Mouse (Mus musculus) MEL (cell line): Measurements from ENCODE around the gene Bin2. TPM values are rescaled to one million over a fixed set of nuclear protein-coding genes. Genes with fewer than 3 reads are reported as not detected.

ENCODE experiments used
- DNase-seq: peaks from one replicate; pipeline ENCODE4 v3.0.0; 2011; ENCODE audit warnings: low read depth, low spot score
- H3K27ac ChIP-seq: 2 replicates; pipeline ENCODE4 v1.5.1; 2012; ENCODE audit warnings: low read depth, mild to moderate bottlenecking, control low read depth, low read length, moderate library complexity; ENCODE audit not compliant: control insufficient read depth
- H3K27me3 ChIP-seq, 2 experiments: fragments of 150-350 bp in 1 of 2; sonication (generic) in 1 of 2; 2 replicates each; pipeline ENCODE4 v1.6.1; 2012; ENCODE audit warnings: low read length in 2 of 2, mild to moderate bottlenecking in 2 of 2, improper control_type of control experiment in 1 of 2, moderate library complexity in 1 of 2; ENCODE audit not compliant: insufficient read depth in 2 of 2, control insufficient read depth in 1 of 2
- H3K36me3 ChIP-seq, 2 experiments: 2 replicates each; pipeline ENCODE4 v1.6.1; 2012 to 2014; ENCODE audit warnings: low read length in 2 of 2, improper control_type of control experiment in 1 of 2, inconsistent platforms in 1 of 2, mild to moderate bottlenecking in 1 of 2; ENCODE audit not compliant: insufficient read depth in 2 of 2, control insufficient read depth in 1 of 2
- H3K4me1 ChIP-seq, 2 experiments: fragments of 150-350 bp in 1 of 2; sonication (generic) in 1 of 2; 2 replicates each; pipeline ENCODE4 v1.6.1; 2012; ENCODE audit warnings: low read length in 2 of 2, improper control_type of control experiment in 1 of 2, mild to moderate bottlenecking in 1 of 2; ENCODE audit not compliant: insufficient read depth in 2 of 2, control insufficient read depth in 1 of 2
- H3K4me3 ChIP-seq, 2 experiments: fragments of 150-350 bp in 1 of 2; sonication (generic) in 1 of 2; 2 replicates each; pipeline ENCODE4 v1.5.1; 2012; ENCODE audit warnings: low read depth in 2 of 2, low read length in 2 of 2, mild to moderate bottlenecking in 2 of 2, moderate library complexity in 2 of 2, control low read depth in 1 of 2, improper control_type of control experiment in 1 of 2; ENCODE audit not compliant: control insufficient read depth in 1 of 2, insufficient read depth in 1 of 2
- H3K79me2 ChIP-seq: 2 replicates; pipeline ENCODE4 v1.6.1; 2012; ENCODE audit warnings: mild to moderate bottlenecking, low read length, moderate library complexity; ENCODE audit not compliant: control insufficient read depth, poor library complexity, insufficient read depth
- H3K9ac ChIP-seq: 2 replicates; pipeline ENCODE4 v1.6.1; 2012; ENCODE audit warnings: low read depth, mild to moderate bottlenecking, control low read depth, low read length, moderate library complexity; ENCODE audit not compliant: control insufficient read depth, poor library complexity, severe bottlenecking
- H3K9me3 ChIP-seq: fragments of 150-350 bp; sonication (generic); replicated peaks from 2 replicates; pipeline ENCODE4 v1.6.1; 2012; ENCODE audit warnings: mild to moderate bottlenecking, low read length, improper control_type of control experiment, moderate library complexity; ENCODE audit not compliant: insufficient read depth
- CHD2 ChIP-seq: IDR thresholded peaks from 2 replicates; pipeline ENCODE4 v1.6.1; 2011; ENCODE audit warnings: low read length, improper control_type of control experiment
- E2F4 ChIP-seq: IDR thresholded peaks from 2 replicates; pipeline ENCODE4 v1.6.1; 2011; ENCODE audit warnings: low read depth, low read length, improper control_type of control experiment, borderline replicate concordance
- ELF1 ChIP-seq: IDR thresholded peaks from 2 replicates; pipeline ENCODE4 v1.6.1; 2014; ENCODE audit warnings: low read depth, mild to moderate bottlenecking, inconsistent platforms, low read length, improper control_type of control experiment, moderate library complexity
- EP300 ChIP-seq, 2 experiments: IDR thresholded peaks; 2 replicates each; pipeline ENCODE4 v1.6.1; 2011; ENCODE audit warnings: improper control_type of control experiment in 2 of 2, low read length in 2 of 2, low read depth in 1 of 2, mild to moderate bottlenecking in 1 of 2
- ETS1 ChIP-seq: IDR thresholded peaks from 2 replicates; pipeline ENCODE4 v1.6.1; 2012; ENCODE audit warnings: low read depth, mild to moderate bottlenecking, inconsistent platforms, low read length, improper control_type of control experiment, moderate library complexity
- GATA1 ChIP-seq: IDR thresholded peaks from 2 replicates; pipeline ENCODE4 v1.6.1; 2011; ENCODE audit warnings: low read depth, low read length, improper control_type of control experiment
- HCFC1 ChIP-seq: IDR thresholded peaks from 2 replicates; pipeline ENCODE4 v1.6.1; 2012; ENCODE audit warnings: low read depth, mild to moderate bottlenecking, inconsistent platforms, low read length, improper control_type of control experiment, moderate library complexity
- JUND ChIP-seq: IDR thresholded peaks from 2 replicates; pipeline ENCODE4 v1.6.1; 2011; ENCODE audit warnings: low read depth, mild to moderate bottlenecking, improper control_type of control experiment, low read length
- KAT2A ChIP-seq: conservative IDR thresholded peaks from 2 replicates; pipeline ENCODE4 v1.6.1; 2012; ENCODE audit warnings: low read depth, low read length, improper control_type of control experiment, inconsistent platforms
- MAX ChIP-seq: IDR thresholded peaks from 2 replicates; pipeline ENCODE4 v1.6.1; 2011; ENCODE audit warnings: low read length, improper control_type of control experiment
- MAZ ChIP-seq: IDR thresholded peaks from 2 replicates; pipeline ENCODE4 v1.6.1; 2012; ENCODE audit warnings: low read depth, mild to moderate bottlenecking, inconsistent platforms, low read length, improper control_type of control experiment
- MEF2A ChIP-seq: IDR thresholded peaks from 2 replicates; pipeline ENCODE4 v1.6.1; 2014; ENCODE audit warnings: low read depth, mild to moderate bottlenecking, inconsistent platforms, low read length, improper control_type of control experiment; ENCODE audit not compliant: poor library complexity, insufficient replicate concordance, severe bottlenecking; ENCODE audit errors: extremely low read depth
- MXI1 ChIP-seq: IDR thresholded peaks from 2 replicates; pipeline ENCODE4 v1.6.1; 2011; ENCODE audit warnings: mild to moderate bottlenecking, low read depth, low read length, improper control_type of control experiment
- MYC ChIP-seq: IDR thresholded peaks from 2 replicates; pipeline ENCODE4 v1.6.1; 2011; ENCODE audit warnings: low read depth, mild to moderate bottlenecking, low read length, improper control_type of control experiment, moderate library complexity
- NRF1 ChIP-seq: IDR thresholded peaks from 2 replicates; pipeline ENCODE4 v1.6.1; 2014; ENCODE audit warnings: low read depth, mild to moderate bottlenecking, inconsistent platforms, low read length, improper control_type of control experiment, moderate library complexity; ENCODE audit not compliant: poor library complexity, insufficient read depth, severe bottlenecking
- POLR2A ChIP-seq, 2 experiments: IDR thresholded peaks; 2 replicates each; pipeline ENCODE4 v1.6.1; 2011 to 2012; ENCODE audit warnings: low read length in 2 of 2, mild to moderate bottlenecking in 2 of 2, control low read depth in 1 of 2, improper control_type of control experiment in 1 of 2, low read depth in 1 of 2, moderate library complexity in 1 of 2; ENCODE audit not compliant: control insufficient read depth in 1 of 2, insufficient read depth in 1 of 2, poor library complexity in 1 of 2
- POLR2AphosphoS2 ChIP-seq: IDR thresholded peaks from 2 replicates; pipeline ENCODE4 v1.6.1; 2011; ENCODE audit warnings: low read length, improper control_type of control experiment
- POLR2AphosphoS5 ChIP-seq: IDR thresholded peaks from 2 replicates; pipeline ENCODE4 v1.6.1; 2012; ENCODE audit warnings: low read depth, borderline replicate concordance, mild to moderate bottlenecking, inconsistent platforms, low read length, moderate library complexity, mixed read lengths
- SIN3A ChIP-seq: IDR thresholded peaks from 2 replicates; pipeline ENCODE4 v1.6.1; 2012; ENCODE audit warnings: low read length, improper control_type of control experiment, inconsistent platforms
- SMC3 ChIP-seq: IDR thresholded peaks from 2 replicates; pipeline ENCODE4 v1.6.1; 2011; ENCODE audit warnings: low read depth, low read length, improper control_type of control experiment
- TBP ChIP-seq: IDR thresholded peaks from 2 replicates; pipeline ENCODE4 v1.8.0; 2011; ENCODE audit warnings: low read depth, low read length, improper control_type of control experiment
- TCF12 ChIP-seq: IDR thresholded peaks from 2 replicates; pipeline ENCODE4 v1.6.1; 2014; ENCODE audit warnings: low read depth, mild to moderate bottlenecking, inconsistent platforms, low read length, improper control_type of control experiment, moderate library complexity
- USF1 ChIP-seq: IDR thresholded peaks from 2 replicates; pipeline ENCODE4 v1.6.1; 2014; ENCODE audit warnings: low read depth, mild to moderate bottlenecking, inconsistent platforms, low read length, improper control_type of control experiment, moderate library complexity
- ZC3H11A ChIP-seq: IDR thresholded peaks from 2 replicates; pipeline ENCODE4 v1.6.1; 2012; ENCODE audit warnings: low read depth, mild to moderate bottlenecking, inconsistent platforms, low read length, improper control_type of control experiment
- ZKSCAN1 ChIP-seq: IDR thresholded peaks from 2 replicates; pipeline ENCODE4 v1.6.1; 2012; ENCODE audit warnings: low read depth, mild to moderate bottlenecking, inconsistent platforms, low read length, improper control_type of control experiment, moderate library complexity
- ZMIZ1 ChIP-seq: IDR thresholded peaks from 2 replicates; pipeline ENCODE4 v1.6.1; 2012; ENCODE audit warnings: low read depth, mild to moderate bottlenecking, inconsistent platforms, low read length, improper control_type of control experiment, moderate library complexity
- ZNF384 ChIP-seq: IDR thresholded peaks from 2 replicates; pipeline ENCODE4 v1.6.1; 2012; ENCODE audit warnings: low read depth, mild to moderate bottlenecking, inconsistent platforms, low read length, improper control_type of control experiment
- polyA plus RNA-seq, 2 experiments: library from polyadenylated mRNA; stranded (reverse) in 1 of 2; unstranded in 1 of 2; fragments of >175 nt in 1 of 2; fragments of >200 nt in 1 of 2; gene quantifications; 2 replicates each; pipeline versions ENCODE4 v1.2.1 to v1.2.4; 2012; ENCODE audit warnings: low replicate concordance in 2 of 2, low read depth in 1 of 2; ENCODE audit not compliant: insufficient read length in 2 of 2, insufficient read depth in 1 of 2, missing spikeins in 1 of 2
- total RNA-seq: library from RNA; depleted of rRNA; stranded (reverse); fragments of 300-350 nt; gene quantifications from 2 replicates; pipeline ENCODE4 v1.2.3, GENCODE M21; 2012

The Bin2 gene
- total and polyA plus RNA-seq, 3 experiments, result 79.9 to 128 (median 106) TPM

GRCm38 (mm10) chr15:100666219-100666696 is 3.1 kb downstream of the Bin2 start (continued):
- TF ChIP-seq ZMIZ1, result no peak
- TF ChIP-seq TBP, result peak; percentile 77
- TF ChIP-seq JUND, result no peak
- peak; percentile 18; the same call in 1 of the 2 replicates for TF ChIP-seq MAZ
- peak; percentile 92 for TF ChIP-seq E2F4

- peak; percentile 41 for DNase-seq
- Histone ChIP-seq H3K9ac (peak overlapping the region; percentile 26), H3K79me2 (peaks cover 38% of the 10 kb centered on the region), H3K27ac (peak overlapping the region; percentile 79), H3K4me3 (peak overlapping the region; percentile 2 to 25), H3K9me3 (no peaks in the 10 kb centered on the region), H3K4me1 (peaks cover 26 to 45% of the 10 kb centered on the region in 2 experiments)
- TF ChIP-seq ZKSCAN1 (no peak), ZC3H11A (no peak), MYC (no peak), POLR2AphosphoS5 (no peak), GATA1 (0 out of 2 replicates have a peak, but pooled peaks have one; percentile 2), HCFC1 (no peak), ETS1 (no peak), ZNF384 (peak; percentile 65), SMC3 (no peak), MAX (no peak), KAT2A (no peak), USF1 (no peak)
- TF ChIP-seq, all 39 proteins: peak for 2
- Histone ChIP-seq H3K36me3 (peaks cover 6 to 37% of the 10 kb centered on the region in 2 experiments; a peak in 3 of 4 replicates), H3K27me3 (no peaks in the 10 kb centered on the region)
These were observed 3.7 kb downstream of the Bin2 start for GRCm38 (mm10) chr15:100665411-100666218.

GRCm38 (mm10) chr15:100664813-100665274 is 4.5 kb downstream of the Bin2 start:
- H3K4me3 ChIP-seq, result no peak overlapping the region
- H3K27me3 ChIP-seq, result no peaks in the 10 kb centered on the region
- no peaks in the 10 kb centered on the region for H3K9me3 ChIP-seq
- H3K9ac ChIP-seq, result no peak overlapping the region
- peaks cover 26 to 44% of the 10 kb centered on the region in 2 experiments for H3K4me1 ChIP-seq
- H3K27ac ChIP-seq, result peak overlapping the region; percentile 18; the same call in 1 of the 2 replicates
- peaks cover 9 to 35% of the 10 kb centered on the region in 2 experiments for H3K36me3 ChIP-seq
- H3K79me2 ChIP-seq, result peaks cover 38% of the 10 kb centered on the region
- peak; percentile 75 for DNase-seq
- TF ChIP-seq CHD2 (peak; percentile 62), NRF1 (no peak), MAZ (no peak; the same call in 1 of the 2 replicates), ELF1 (no peak), TCF12 (no peak), POLR2AphosphoS2 (no peak), POLR2A (IDR thresholded peaks at IDR 0.05; ENCODE audit: control insufficient read depth in 1 of 2, insufficient read depth in 1 of 2, low read depth in 1 of 2, low read length in 2 of 2, poor library complexity in 1 of 2) (no peak), TBP (peak; percentile 70; the same call in 1 of the 2 replicates), MEF2A (no peak), ZMIZ1 (no peak), E2F4 (no peak), EP300 (IDR thresholded peaks at IDR 0.05; ENCODE audit: low read depth in 1 of 2, low read length in 2 of 2) (peak; percentile 19 to 52; a peak in 2 of 4 replicates), ZC3H11A (no peak), SIN3A (peak; percentile 52), MYC (0 out of 2 replicates have a peak, but pooled peaks have one; percentile 42), JUND (no peak), MXI1 (no peak)
